Mouse (Mus musculus) heart, postnatal 4 days (tissue): ENCODE measurements at regions not wholly inside any gene's neighbourhood (a gene's known extent, or its start where the extent isn't known, plus 50 kb on each side); places are given as distances from the start of the nearest gene placed in this dataset.
A peak's percentile ranks its signal among the peaks of the same experiment; 100 is the strongest.
"Not testable (repeated sequence)": the region's sequence is repeated elsewhere in the genome, so short reads cannot be mapped to it uniquely, and the experiment has no call there.

Experiments used
- DNase-seq: peaks from one replicate; pipeline ENCODE4 v3.0.0; 2021

DNA sequence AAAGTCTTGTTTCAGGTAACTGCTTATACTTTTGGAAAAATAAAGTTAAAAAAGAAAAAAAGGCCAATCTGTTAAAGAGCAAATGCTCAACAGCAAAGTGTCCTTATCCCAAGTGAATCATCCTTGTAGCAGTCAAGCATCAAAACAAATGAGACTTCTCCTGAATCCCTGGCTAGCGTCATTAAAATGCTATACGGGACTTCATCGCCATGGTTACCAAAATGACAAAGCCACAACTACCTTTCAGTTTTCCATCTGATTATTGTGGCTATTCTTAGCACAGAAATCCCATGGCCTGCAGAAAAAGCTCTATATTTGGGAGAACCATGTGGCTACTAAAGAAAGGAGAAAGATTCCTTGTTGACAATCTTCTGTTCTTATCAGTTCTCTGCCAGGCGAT is 322.7 kb downstream of the Arl4a start:
- no peak for DNase-seq

DNA sequence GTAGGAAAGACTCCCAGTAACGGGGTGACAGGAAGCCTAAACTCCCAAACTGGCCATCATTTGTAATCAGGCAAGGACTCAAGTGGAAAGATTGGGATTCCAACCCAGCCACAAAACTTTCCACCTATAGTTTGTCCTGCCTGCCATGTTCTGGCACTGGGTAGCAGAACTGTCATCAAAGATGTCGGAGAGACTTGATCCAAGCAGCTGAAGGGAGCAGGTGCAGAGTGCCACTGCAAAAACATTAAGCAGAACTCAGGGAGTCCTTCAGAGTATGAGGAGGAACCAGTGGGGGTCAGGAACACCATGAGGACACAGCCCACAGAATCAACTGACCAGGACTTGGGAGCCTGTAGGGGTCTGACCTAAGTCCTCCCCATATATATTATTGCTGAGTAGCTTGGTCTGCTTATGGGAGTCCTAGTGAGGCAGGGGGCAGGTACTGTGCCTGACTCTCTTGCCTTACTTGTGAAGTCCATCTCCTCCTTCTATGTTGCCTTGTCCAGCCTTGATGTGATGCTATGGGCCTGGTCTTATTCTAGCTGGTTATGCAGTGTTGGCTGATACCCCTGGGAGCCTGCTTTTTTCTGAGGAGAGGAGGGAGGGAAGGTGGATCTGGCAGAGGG is 323.5 kb downstream of the Arl4a start:
- DNase-seq, result no peak

DNA sequence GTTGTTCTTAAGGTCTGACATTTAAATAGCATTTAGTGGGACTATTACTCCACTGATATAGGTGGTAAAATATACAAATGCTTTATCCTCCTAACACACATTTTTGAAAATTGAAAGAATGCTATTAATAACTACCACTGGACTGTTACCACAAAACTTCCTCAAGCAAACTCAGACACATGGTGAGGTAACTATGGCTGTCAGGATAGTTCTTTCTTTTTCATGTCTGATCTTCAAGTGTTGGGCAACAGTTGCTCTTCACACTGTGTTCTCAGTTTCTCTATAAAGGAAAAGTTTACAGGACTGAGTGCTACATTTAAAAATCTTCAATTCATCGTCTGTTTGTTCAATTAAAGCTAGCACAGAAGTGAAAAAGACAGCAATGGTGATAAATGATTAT is 326.0 kb downstream of the Arl4a start:
- DNase-seq, result no peak

DNA sequence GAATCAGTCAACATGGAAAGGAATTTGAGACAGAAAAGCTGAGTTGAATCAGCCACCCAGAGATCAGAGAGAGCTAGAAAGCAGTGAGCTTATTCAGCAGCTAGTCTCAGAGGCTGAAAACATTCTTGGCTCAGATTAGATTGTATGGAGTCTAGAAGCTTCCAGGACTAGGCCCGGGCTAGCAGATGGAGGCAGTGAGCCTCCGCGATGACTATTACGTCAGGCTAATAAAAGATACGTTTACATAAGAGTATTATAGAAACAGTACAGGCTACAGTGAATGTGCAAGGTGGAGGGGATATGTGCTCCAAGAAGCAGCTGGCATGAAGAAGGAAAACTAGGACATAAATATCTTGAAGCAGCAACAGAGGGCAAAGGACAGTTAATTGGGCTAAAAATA is 328.0 kb downstream of the Arl4a start:
- no peak for DNase-seq

DNA sequence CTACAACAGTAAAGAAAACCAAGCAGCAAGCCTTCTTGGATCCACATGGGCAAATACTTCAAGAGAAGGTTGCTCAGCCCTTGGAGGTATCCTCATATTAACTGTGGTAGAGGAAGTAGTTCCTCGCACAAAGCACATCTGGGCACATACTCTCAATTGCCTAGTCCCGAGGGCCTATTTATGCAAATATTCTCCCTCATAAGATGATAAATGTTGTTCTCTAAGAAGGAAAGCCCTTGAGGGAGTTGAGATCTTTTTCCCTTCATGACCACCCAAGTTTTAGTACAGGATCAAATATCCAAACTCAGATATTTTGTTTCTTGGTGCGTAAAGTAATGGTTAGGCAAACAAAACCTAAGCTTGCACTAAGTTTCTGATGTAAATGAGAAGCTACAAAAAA is 340.6 kb downstream of the Arl4a start:
- no peak for DNase-seq

DNA sequence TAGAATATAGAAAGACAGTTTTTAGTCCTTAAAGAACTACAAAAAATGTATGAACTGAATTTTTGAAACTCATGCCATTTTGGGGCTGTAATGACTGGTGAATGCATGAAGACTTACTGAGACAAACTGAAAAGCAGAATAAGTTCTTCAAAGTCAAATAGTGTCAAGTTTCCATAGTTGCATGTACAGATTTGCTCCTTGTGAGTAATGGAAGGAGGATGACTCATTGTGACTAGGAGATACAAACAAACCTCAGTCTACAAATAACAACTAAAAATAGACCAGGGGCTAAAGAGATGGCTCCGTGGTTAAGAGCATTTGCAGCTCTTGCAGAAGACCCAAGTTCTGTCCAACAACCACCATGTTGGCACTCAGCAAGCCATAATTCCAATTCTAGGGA is 342.5 kb downstream of the Arl4a start:
- DNase-seq, result no peak

DNA sequence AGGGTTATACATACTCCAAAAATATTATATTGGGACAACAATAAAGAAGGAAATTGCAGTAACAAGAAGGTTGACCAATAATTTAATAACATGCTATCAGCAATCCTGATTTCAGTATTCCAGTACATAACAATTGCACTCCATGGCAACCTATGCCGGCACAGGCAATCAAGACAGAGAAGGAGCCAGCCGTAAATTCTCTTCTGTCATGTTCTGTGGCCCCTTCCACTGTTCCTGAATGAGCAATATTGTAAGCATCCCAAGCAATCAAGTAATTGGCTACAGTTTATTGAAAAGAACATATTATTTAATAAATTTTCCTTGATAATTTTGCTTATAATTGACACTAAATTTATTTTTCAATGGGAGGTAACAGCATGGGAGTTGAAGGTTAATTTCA is 345.8 kb downstream of the Arl4a start:
- DNase-seq, result no peak

DNA sequence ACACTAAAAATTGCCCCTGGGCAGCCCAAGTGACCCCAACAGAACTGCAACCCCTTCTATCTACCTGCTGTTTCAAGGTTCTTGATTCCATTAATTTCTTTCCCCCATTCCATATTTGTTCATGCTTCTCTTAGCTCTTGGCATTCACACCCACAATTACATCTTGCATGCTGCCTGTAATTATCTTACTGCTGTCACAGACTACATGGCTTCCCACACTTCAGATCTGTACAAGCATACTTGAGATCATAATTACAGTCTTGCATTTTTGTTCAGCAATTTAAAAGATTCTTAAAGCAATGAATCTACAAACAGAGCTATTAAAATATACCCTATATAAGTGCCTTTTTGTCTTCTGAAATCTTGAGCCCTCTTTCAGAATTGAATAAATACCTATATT is 352.4 kb downstream of the Arl4a start:
- DNase-seq, result no peak

DNA sequence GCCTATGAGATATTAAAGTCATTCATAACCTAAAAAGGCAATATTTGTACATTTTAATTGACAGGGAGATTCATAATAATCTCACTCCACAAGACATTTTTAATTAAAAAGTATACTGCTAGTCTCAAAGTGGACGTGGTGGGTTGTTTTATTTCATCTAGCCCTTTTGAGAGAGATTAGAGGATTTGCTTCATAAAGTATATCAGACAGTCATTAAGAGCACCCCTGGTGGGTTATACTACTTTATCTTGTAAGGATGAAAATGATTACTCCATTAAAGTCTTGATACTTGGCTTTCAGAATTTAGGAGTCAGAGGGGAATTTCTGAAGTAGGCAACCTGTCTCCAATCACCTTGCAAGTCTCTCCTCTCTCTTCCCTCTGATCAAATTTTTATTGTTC is 355.7 kb downstream of the Arl4a start:
- no peak for DNase-seq

DNA sequence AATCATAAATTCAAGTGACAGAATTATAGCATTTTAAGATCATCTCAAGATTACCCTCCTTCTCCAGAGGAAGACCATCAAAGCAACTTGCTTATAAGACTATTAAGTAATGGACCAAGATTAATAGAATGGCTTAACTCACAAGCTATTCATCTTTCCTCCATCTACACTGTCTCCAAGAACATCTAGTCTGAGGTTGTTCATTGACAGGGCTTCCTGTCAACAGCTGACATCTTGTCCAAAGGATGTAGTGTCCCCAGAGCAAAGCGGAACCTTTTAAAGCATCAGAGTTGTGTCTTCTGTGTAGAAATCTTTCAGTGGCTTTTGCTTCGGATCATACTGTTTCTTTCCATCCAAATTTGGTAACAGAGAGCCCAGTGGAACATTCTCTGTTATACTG is 362.2 kb downstream of the Arl4a start:
- no peak for DNase-seq

DNA sequence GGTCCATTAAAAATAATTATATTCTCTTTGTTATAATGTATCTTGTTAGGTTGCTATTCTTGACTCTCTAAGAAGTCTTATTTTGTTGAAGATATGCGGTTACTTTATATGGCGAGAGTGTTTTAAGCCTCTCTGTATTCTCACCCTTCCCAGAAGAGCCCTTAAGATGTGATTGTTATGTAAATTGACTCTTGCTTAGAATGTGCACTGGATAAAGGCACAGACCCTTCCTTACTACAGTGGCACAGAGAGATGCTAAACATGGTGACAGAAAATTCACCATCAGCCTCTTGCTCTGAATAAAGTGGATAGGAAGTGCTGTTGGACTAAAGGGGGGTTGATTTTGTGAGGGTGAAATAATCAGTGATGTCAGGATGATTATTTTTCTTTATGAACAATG is 370.1 kb downstream of the Arl4a start:
- no peak for DNase-seq

DNA sequence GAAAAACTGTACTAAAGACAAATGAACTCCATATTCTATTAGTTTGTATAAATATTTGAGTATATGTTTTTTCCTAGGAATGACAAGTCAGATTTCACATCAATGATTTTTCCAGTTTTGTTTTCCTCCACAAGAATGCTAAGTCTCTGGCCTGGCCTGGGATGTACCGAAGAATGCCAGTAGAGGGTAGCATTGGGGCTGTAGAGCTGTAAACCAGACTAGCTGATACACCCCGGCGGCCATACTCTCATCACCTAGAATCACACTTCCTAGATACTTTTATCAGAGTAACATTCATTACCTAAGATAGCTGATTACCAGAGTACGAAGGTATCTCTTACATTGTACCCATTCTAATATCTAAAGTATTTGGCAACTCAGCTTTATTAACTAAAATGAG is 372.4 kb downstream of the Arl4a start:
- peak; percentile 69 for DNase-seq

DNA sequence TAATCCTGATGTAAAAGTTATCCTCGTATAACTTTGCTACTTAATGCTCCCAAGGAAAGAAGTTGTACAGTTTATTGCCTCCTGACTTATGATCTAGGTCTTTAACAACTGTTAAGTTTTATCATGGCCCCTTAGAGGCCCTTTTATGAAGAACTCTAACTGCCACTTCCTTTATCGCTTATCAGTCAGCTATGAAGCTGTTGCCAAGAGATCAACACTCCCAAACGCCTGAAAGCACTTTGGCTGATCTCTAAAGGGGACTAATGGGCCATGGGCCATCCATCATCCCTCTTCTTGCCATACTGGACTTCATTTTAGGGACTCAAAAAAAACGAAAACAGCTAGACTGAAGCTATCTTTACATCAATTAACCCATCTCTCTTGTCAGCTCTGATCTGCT is 377.4 kb downstream of the Arl4a start:
- DNase-seq, result no peak

DNA sequence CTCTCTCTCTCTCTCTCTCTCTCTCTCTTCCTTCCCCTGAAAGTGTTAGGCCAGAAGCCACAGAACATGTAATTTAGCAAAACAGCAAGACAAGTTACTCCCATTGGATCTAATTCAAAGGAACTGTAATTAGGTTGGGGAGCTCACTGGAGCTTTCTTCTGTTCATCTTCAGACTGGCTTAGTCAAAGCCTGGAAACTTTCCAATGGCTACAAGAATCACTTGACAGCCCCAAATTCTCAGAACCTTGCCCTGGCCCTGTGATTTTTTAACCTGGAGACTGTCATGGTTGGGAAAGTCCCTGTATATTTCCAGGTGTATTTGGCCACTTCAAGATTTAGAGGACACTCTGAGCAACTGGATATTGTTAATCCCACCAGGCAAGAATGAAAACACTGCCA is 381.2 kb downstream of the Arl4a start:
- no peak for DNase-seq

DNA sequence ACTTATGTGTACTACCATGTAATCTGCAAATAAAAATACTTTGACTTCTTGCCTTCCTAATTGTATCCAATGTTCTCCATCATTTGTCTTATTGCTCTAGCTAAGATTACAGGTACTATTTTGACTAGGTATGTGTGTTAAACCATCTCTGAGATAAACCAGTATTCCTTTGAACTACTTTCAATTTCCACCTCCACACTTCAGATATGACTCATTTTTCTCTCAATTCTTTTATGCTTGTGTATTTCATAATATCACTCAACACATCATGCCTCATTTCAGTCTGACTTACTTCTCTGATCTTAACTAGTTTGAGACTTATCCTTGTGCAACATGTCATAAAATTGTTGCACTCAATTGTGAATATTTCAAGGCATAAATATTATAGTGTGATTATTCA is 388.9 kb downstream of the Arl4a start:
- DNase-seq, result no peak

DNA sequence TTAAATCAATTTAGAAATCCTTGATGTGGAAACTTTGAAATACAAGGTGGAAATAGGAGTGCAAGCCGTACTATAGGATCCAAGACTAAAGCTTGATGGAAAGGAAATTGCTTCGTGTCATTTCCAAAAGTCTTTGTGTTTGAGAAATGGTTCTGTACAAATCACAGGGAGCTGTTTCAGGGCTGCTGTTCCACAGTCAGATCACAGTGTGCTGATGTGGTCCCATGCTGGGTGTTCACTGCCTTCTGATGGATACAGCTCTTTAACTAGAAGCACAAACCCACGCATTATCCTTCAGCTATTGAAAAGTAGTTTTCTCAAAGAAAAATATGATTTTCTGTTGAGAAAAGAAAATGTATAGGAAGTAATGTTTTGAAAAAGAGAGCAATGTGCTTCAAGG is 391.3 kb downstream of the Arl4a start:
- DNase-seq, result no peak

DNA sequence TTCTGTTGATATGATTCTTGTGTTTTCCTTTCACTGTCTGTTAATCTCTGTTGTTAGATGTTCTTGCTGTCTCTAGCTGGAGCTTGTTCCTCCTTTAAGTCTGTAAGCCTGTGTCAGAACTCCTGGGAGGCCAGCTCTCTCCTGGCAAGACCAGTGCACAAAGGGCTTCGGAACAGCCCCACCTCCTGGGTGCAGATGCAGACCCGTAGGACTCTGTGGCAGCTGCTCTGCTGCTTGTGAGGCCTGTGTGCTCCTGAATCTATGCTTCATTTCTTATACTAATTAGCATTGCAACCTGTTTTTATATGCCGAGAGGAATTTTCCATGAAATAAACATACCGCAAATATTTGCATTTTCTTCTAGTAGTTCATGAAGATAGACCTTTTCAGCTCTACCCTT is 392.2 kb downstream of the Arl4a start:
- no peak for DNase-seq

DNA sequence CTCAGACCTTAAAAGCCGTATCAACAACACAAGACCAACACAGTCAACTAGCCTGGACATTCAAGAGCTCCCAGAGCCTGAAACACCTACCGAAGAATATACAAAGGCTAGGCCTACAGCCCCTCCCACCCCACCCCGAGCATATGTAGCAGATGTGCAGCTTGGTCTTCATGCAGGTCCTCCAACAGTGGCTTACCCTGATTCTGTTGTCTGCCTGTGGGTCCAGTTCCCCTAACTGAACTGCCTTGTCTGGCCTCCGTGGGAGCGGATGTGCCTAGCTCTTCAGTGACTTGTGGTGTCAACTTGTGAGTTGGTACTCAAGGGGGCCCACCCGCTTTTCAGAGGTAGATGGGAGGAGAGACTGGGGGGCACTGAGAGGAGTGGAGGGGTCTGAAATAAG is 398.6 kb downstream of the Arl4a start:
- DNase-seq, result no peak

DNA sequence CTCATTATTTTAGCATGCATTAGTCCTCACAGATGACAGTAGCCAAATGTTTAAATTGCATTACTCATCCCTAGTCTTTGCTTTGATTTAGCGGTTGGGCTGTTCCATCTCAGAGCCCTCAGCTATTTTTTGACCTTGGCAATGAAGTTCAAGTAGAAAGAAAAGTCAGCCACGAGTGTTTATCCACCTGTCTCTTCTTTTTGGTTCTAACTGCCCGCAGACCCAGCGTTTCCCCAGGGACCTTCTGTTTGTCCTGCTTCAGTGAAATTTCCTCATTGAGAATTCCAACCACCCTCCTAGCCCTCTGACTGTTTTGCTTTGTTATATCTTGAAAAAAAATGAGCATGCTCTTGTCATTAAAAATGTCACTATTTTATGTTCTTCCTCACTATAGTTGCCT is 403.5 kb downstream of the Arl4a start:
- DNase-seq, result no peak

DNA sequence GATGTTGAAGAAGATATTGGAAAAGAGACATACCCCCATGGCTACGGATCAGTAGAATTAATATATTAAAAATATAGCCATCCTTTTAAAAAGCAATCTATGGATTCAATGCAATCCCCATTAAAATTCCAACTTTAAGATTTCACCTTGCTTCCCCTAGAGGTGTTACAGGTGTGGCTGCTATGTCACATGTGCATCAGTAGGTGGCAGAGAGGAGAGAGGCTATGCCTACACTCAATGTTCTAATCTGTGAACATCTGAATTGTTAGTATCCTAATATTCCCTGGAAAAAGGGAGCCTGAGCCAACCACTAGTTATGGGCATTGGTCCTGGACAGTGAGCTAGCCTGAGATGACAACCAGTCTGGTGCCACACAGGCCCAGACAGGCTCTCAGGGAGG is 416.6 kb downstream of the Arl4a start:
- no peak for DNase-seq

DNA sequence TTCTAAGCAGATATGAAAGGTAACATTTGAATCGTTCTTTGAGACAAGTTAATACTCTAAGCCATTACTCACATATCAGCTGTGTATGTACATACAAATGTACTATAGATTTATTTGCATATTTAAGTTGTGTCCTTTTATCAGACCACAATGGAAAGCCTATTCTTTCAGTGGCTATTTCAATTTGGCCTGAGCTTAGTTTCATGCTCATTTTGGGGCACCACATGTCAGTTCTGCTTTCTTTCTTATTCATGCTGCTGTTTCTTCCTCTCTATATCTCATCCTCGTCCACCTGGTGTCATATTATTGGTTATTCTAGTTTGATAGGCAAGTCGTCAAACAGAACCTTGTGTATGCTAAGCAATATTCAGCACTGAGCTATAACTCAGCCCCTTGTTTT is 432.5 kb downstream of the Arl4a start:
- DNase-seq, result no peak

DNA sequence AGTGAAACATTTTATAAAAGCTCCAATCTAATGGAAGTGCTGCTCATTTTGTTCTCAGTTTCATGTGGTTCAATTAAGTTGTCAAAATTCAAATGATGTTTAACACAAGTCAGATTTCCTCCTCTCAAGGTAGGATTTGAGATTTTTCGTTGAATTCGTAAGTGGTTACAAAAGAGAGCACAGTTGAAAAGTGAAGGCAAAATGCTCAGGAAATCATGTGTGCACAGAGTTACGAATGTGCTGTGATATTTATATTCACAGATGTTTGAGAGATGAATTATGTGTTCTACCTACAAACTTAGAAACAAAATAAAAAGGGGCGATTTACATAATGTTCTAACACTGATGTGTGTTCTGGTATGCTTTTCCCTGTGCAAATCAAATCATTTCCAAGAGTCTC is 433.1 kb downstream of the Arl4a start:
- DNase-seq, result no peak

DNA sequence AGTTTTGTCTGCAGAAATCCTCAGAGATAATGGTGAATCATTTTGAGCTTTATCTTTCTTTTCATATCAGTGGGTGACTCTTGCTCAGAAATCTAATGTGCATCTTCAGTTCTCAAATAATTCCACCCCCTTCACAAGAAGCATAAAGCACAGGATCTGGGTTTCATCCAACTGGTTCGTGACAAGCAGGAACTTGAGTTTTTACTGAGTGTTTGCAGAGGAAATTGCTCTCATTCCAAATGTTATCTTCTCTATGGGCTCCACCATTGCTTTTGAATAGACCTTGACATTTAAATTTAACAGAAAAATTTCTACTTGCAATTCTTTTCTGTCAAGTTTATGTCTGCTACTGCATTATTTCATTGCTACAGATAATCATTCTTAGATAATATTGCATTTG is 443.1 kb downstream of the Arl4a start:
- no peak for DNase-seq

DNA sequence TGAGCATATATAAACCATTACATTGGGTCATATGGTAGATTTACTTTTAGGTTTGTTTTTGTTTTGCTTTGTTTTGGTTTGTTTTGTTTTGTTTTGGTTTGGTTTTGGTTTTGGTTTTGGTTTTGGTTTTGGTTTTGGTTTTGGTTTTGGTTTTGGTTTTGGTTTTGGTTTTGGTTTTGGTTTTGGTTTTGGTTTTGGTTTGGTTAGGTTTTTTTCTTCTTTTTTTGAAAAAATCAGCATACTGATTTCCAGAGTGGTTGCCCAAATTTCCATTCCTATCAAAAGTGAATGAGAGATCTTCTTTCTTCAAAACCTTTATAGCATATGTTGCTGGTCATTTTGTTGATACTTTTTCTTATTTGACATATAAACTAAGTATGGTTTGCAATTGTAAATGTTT is 444.0 kb downstream of the Arl4a start:
- not testable (repeated sequence) for DNase-seq

DNA sequence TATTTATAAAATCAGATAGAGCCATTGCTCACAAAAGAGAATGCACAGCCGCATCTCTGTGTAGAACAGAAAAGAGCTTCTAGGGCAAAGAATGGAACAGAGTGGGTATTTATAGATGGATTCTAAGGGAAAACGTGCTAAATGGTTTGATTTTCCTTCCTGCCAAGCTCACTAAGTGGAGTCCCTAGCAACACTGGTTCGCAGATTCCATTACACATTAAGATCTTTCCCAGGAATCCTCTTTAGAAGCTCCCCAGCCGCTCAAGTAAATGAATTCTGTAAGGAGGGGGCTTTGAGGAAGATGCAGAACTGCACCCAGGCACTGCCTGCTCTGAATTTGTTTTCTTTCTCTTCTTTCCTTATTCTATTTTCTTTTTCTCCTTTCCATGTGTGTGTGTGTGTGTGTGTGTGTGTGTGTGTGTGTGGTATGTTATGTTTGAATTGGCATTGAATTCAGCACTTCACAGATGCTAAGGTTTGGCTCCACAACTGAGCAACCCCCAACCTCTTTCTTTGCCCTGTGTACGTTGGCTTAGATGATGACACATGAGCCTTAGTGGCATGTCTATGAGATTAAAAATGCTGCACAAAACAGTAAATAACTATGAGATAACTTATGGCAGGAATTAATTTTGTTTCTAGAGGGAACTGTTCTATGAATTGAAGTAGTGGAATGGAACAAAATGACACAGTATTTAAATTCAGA is 450.5 kb downstream of the Arl4a start:
- no peak for DNase-seq
